Mouse (Mus musculus): Measurements from ENCODE around the gene Ccn5.

DNA sequence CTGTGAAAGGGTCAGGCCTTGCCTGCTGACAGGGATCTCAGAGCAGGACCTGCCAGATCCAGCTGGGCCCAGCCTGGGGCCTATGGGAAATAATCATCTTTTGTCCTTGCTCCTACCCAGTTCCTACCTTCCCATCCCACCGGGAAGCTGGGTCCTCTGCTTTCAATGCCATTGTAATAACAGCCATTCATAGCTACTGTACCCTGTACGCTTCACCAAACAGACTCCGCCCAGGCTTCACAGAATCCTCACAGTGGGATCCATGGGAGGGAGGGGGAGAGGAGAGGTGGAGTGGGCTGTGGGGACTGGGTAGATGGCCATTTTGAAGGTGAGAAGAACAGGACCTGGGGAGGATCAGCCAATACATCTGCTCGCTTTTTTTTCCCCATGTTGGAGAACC is 41.8 kb upstream of the Ccn5 start:
- no peak for TF ChIP-seq POLR2A (IDR thresholded peaks at IDR 0.05; ENCODE audit: control insufficient read depth, low read depth, low read length)
- TF ChIP-seq CTCF (IDR thresholded peaks at IDR 0.05; ENCODE audit: control insufficient read depth, insufficient read depth, insufficient replicate concordance, low read depth, low read length), result no peak

All from testis, adult 2 months (tissue).